Mouse (Mus musculus) C3H10T1/2 (cell line): ENCODE measurements around the gene Arhgap8. TPM values are rescaled to one million over a fixed set of nuclear protein-coding genes. Genes with fewer than 3 reads are reported as not detected.

Experiments
- polyA plus RNA-seq, 2 experiments: library from polyadenylated mRNA; unstranded; fragments of >200 nt; fragmentation: generic; extraction: Trizol; gene quantifications; one replicate each; pipeline ENCODE4 v1.2.1; 2012; ENCODE audit warnings: missing spikeins in 2 of 2

Arhgap8 gene
- polyA plus RNA-seq = not detected

DNA sequence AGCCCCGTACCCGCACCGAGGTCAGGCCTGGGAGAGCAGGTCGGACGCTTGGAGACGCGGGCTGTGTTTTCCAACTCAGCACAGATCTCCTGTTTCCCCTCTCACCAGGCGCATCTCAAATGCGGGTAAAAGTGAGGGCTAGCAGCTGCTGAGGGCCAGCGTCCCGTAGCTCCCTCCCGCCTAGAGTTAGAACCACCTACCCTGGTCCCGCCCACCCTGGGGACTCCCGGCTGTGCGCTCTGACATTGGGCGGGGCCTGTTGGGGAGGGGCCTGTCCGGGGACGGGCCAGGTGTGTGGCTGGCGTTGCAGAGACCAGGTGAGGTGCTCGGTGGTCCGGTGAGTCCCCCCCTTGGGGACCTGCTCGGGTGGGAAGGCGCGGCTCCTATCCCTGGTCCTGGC is at the start of gene Arhgap8:
Gene Arhgap8, plus strand, starts transcription at position 262 of the 400 bp plus-strand sequence.

Other genes with a start within 250 kb of the Arhgap8 start
- gene Rtl6, start 162.2 kb upstream of the Arhgap8 start, polyA plus RNA-seq = not detected
- 10 to 100 TPM in 1 of 2 experiments, 1 to 10 TPM in 1; 6.4 to 12.1 TPM for gene Prr5, start 50.4 kb upstream of the Arhgap8 start, polyA plus RNA-seq
- under 1 TPM; 0.04 to 0.30 TPM for gene Phf21b, start 136.0 kb downstream of the Arhgap8 start, polyA plus RNA-seq
- under 1 TPM; 0.12 to 0.20 TPM for gene Gm29666, start 200.0 kb downstream of the Arhgap8 start, polyA plus RNA-seq
- gene Nup50, start 203.4 kb downstream of the Arhgap8 start, polyA plus RNA-seq = 10 to 100 TPM; 25.2 to 37.0 TPM